Mouse (Mus musculus): ENCODE data around the gene Tut7. TPM values are rescaled to one million over a fixed set of nuclear protein-coding genes. Genes with fewer than 3 reads are reported as not detected.

Gene Tut7
- polyA plus RNA-seq, 1 experiment, result 17.8 TPM

- TF ChIP-seq POLR2AphosphoS2 (IDR thresholded peaks at IDR 0.05; ENCODE audit: insufficient read length, low read depth), result no peak
- no peak for TF ChIP-seq TCF3 (IDR thresholded peaks at IDR 0.05; ENCODE audit: insufficient read length, low read depth)
- TF ChIP-seq MYOD1 (IDR thresholded peaks at IDR 0.05; ENCODE audit: control insufficient read depth in 1 of 3, insufficient read length in 2 of 3, low read depth in 2 of 3), result no peak
- Histone ChIP-seq H3K4me2 (ENCODE audit: low read depth) (no peak overlapping the region), H3K79me2 (ENCODE audit: control insufficient read depth, insufficient read depth) (peaks cover 58% of the 10 kb centered on the region), H3ac (ENCODE audit: control insufficient read depth, insufficient read length) (no peak overlapping the region), H3K27me3 (ENCODE audit: control insufficient read depth, insufficient read depth, insufficient read length) (no peaks in the 10 kb centered on the region), H3K4me3 (no peak overlapping the region), H3K36me3 (ENCODE audit: control insufficient read depth, insufficient read depth) (peaks cover 8% of the 10 kb centered on the region)
Observed at GRCm38 (mm10) chr13:59766786-59767515, 56.0 kb downstream of the Tut7 start.

DNA sequence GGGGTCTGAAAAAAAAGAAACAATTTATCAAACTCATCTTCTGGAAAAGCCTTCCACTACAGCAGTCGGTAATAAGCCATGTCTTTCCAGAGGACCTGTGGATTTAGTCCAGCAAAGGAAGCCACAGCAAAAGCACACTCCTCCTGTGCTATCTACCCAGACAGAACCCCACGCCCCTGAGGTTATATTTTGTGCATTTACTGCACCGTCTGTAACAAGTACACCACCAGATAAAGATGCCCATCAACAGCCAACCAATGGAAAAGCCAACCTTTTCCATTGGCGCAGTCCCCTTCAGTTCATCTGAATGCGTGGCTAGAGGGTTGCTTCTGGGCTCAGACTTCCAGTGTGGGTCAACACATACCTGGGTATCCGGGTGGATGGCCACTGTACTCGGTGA, 60.2 kb downstream of the Tut7 start:
- Histone ChIP-seq H3ac (ENCODE audit: control insufficient read depth, insufficient read length) (no peak overlapping the region), H3K27me3 (ENCODE audit: control insufficient read depth, insufficient read depth, insufficient read length) (no peaks in the 10 kb centered on the region), H3K79me2 (ENCODE audit: control insufficient read depth, insufficient read depth) (peaks cover 45% of the 10 kb centered on the region), H3K4me2 (ENCODE audit: low read depth) (no peak overlapping the region), H3K4me3 (no peak overlapping the region), H3K36me3 (ENCODE audit: control insufficient read depth, insufficient read depth) (peaks cover 26% of the 10 kb centered on the region)
- TF ChIP-seq CEBPB (IDR thresholded peaks at IDR 0.05; ENCODE audit: insufficient read depth, poor library complexity, severe bottlenecking), result no peak
- no peak for TF ChIP-seq SRF (IDR thresholded peaks at IDR 0.05; ENCODE audit: control insufficient read depth, insufficient read length, low read depth)
- no peak for TF ChIP-seq MYOG (IDR thresholded peaks at IDR 0.05; ENCODE audit: control insufficient read depth in 1 of 3, insufficient read depth in 1 of 3, insufficient read length in 2 of 3, low read depth in 2 of 3)
- TF ChIP-seq MYOD1 (IDR thresholded peaks at IDR 0.05; ENCODE audit: control insufficient read depth in 1 of 3, insufficient read length in 2 of 3, low read depth in 2 of 3), result no peak
- no peak for TF ChIP-seq POLR2AphosphoS2 (IDR thresholded peaks at IDR 0.05; ENCODE audit: insufficient read length, low read depth)
- TF ChIP-seq TCF3 (IDR thresholded peaks at IDR 0.05; ENCODE audit: insufficient read length, low read depth), result no peak
- no peak for TF ChIP-seq MAX (IDR thresholded peaks at IDR 0.05; ENCODE audit: low read depth)
- TF ChIP-seq TCF12 (IDR thresholded peaks at IDR 0.05; ENCODE audit: insufficient read depth, poor library complexity, severe bottlenecking), result no peak
- no peak for TF ChIP-seq POLR2A (IDR thresholded peaks at IDR 0.05; ENCODE audit: insufficient read length, low read depth)
- TF ChIP-seq REST (IDR thresholded peaks at IDR 0.05; ENCODE audit: insufficient read depth, insufficient read length), result no peak
- no peak for TF ChIP-seq E2F4 (IDR thresholded peaks at IDR 0.05; ENCODE audit: insufficient read depth)
- no peak for TF ChIP-seq USF1 (IDR thresholded peaks at IDR 0.05; ENCODE audit: low read depth)

GRCm38 (mm10) chr13:59756906-59757305, 66.0 kb downstream of the Tut7 start:
- Histone ChIP-seq H3K4me3 (no peak overlapping the region), H3K27me3 (ENCODE audit: control insufficient read depth, insufficient read depth, insufficient read length) (no peaks in the 10 kb centered on the region), H3K4me2 (ENCODE audit: low read depth) (no peak overlapping the region), H3ac (ENCODE audit: control insufficient read depth, insufficient read length) (no peak overlapping the region), H3K36me3 (ENCODE audit: control insufficient read depth, insufficient read depth) (peaks cover 20% of the 10 kb centered on the region), H3K79me2 (ENCODE audit: control insufficient read depth, insufficient read depth) (peaks cover under 1% of the 10 kb centered on the region)
- no peak for TF ChIP-seq POLR2AphosphoS2 (IDR thresholded peaks at IDR 0.05; ENCODE audit: insufficient read length, low read depth)
- TF ChIP-seq POLR2A (IDR thresholded peaks at IDR 0.05; ENCODE audit: insufficient read length, low read depth), result no peak
- TF ChIP-seq MAX (IDR thresholded peaks at IDR 0.05; ENCODE audit: low read depth), result no peak
- TF ChIP-seq TCF12 (IDR thresholded peaks at IDR 0.05; ENCODE audit: insufficient read depth, poor library complexity, severe bottlenecking), result no peak
- TF ChIP-seq MYOD1 (IDR thresholded peaks at IDR 0.05; ENCODE audit: control insufficient read depth in 1 of 3, insufficient read length in 2 of 3, low read depth in 2 of 3), result no peak
- no peak for TF ChIP-seq SRF (IDR thresholded peaks at IDR 0.05; ENCODE audit: control insufficient read depth, insufficient read length, low read depth)
- no peak for TF ChIP-seq E2F4 (IDR thresholded peaks at IDR 0.05; ENCODE audit: insufficient read depth)
- no peak for TF ChIP-seq USF1 (IDR thresholded peaks at IDR 0.05; ENCODE audit: low read depth)
- TF ChIP-seq CEBPB (IDR thresholded peaks at IDR 0.05; ENCODE audit: insufficient read depth, poor library complexity, severe bottlenecking), result no peak
- no peak for TF ChIP-seq TCF3 (IDR thresholded peaks at IDR 0.05; ENCODE audit: insufficient read length, low read depth)

- Histone ChIP-seq H3ac (ENCODE audit: control insufficient read depth, insufficient read length) (no peak overlapping the region), H3K36me3 (ENCODE audit: control insufficient read depth, insufficient read depth) (no peaks in the 10 kb centered on the region), H3K79me2 (ENCODE audit: control insufficient read depth, insufficient read depth) (no peaks in the 10 kb centered on the region), H3K4me3 (no peak overlapping the region), H3K4me2 (ENCODE audit: low read depth) (no peak overlapping the region), H3K27me3 (ENCODE audit: control insufficient read depth, insufficient read depth, insufficient read length) (no peaks in the 10 kb centered on the region)
- TF ChIP-seq CEBPB (IDR thresholded peaks at IDR 0.05; ENCODE audit: insufficient read depth, poor library complexity, severe bottlenecking) (no peak), POLR2AphosphoS2 (IDR thresholded peaks at IDR 0.05; ENCODE audit: insufficient read length, low read depth) (no peak), TCF3 (IDR thresholded peaks at IDR 0.05; ENCODE audit: insufficient read length, low read depth) (no peak), MAX (IDR thresholded peaks at IDR 0.05; ENCODE audit: low read depth) (no peak), USF1 (IDR thresholded peaks at IDR 0.05; ENCODE audit: low read depth) (no peak), MYOD1 (IDR thresholded peaks at IDR 0.05; ENCODE audit: control insufficient read depth in 1 of 3, insufficient read length in 2 of 3, low read depth in 2 of 3) (no peak), SRF (IDR thresholded peaks at IDR 0.05; ENCODE audit: control insufficient read depth, insufficient read length, low read depth) (no peak), E2F4 (IDR thresholded peaks at IDR 0.05; ENCODE audit: insufficient read depth) (no peak)
Observed at GRCm38 (mm10) chr13:59750310-59750709, 72.6 kb downstream of the Tut7 start.

GRCm38 (mm10) chr13:59746711-59747110, 76.2 kb downstream of the Tut7 start, which contains the start of gene 1700014D04Rik:
Gene 1700014D04Rik, minus strand, starts transcription at chr13:59746752.
- Histone ChIP-seq H3ac (ENCODE audit: control insufficient read depth, insufficient read length) (no peak within 1 kb of the TSS), H3K36me3 (ENCODE audit: control insufficient read depth, insufficient read depth) (no peaks in the 10 kb centered on the region), H3K27me3 (ENCODE audit: control insufficient read depth, insufficient read depth, insufficient read length) (no peaks in the 10 kb centered on the region), H3K4me3 (no peak within 1 kb of the TSS), H3K4me2 (ENCODE audit: low read depth) (no peak within 1 kb of the TSS), H3K79me2 (ENCODE audit: control insufficient read depth, insufficient read depth) (no peaks in the 10 kb centered on the region)
- TF ChIP-seq REST (IDR thresholded peaks at IDR 0.05; ENCODE audit: insufficient read depth, insufficient read length) (no peak), TCF12 (IDR thresholded peaks at IDR 0.05; ENCODE audit: insufficient read depth, poor library complexity, severe bottlenecking) (no peak), TCF3 (IDR thresholded peaks at IDR 0.05; ENCODE audit: insufficient read length, low read depth) (no peak), SRF (IDR thresholded peaks at IDR 0.05; ENCODE audit: control insufficient read depth, insufficient read length, low read depth) (no peak), POLR2AphosphoS2 (IDR thresholded peaks at IDR 0.05; ENCODE audit: insufficient read length, low read depth) (no peak), E2F4 (IDR thresholded peaks at IDR 0.05; ENCODE audit: insufficient read depth) (no peak), USF1 (IDR thresholded peaks at IDR 0.05; ENCODE audit: low read depth) (no peak), MYOD1 (IDR thresholded peaks at IDR 0.05; ENCODE audit: control insufficient read depth in 1 of 3, insufficient read length in 2 of 3, low read depth in 2 of 3) (no peak), POLR2A (IDR thresholded peaks at IDR 0.05; ENCODE audit: insufficient read length, low read depth) (no peak), CEBPB (IDR thresholded peaks at IDR 0.05; ENCODE audit: insufficient read depth, poor library complexity, severe bottlenecking) (no peak), MAX (IDR thresholded peaks at IDR 0.05; ENCODE audit: low read depth) (no peak), MYOG (IDR thresholded peaks at IDR 0.05; ENCODE audit: control insufficient read depth in 1 of 3, insufficient read depth in 1 of 3, insufficient read length in 2 of 3, low read depth in 2 of 3) (no peak)

Data from myocyte (in vitro differentiated cells).